Mouse (Mus musculus) telencephalon, adult 2 months (tissue): ENCODE data around the gene Vmn1r89.

Experiments used
- DNase-seq: peaks from one replicate; pipeline ENCODE4 v3.0.0-alpha.2; 2011; ENCODE audit warnings: low read depth, low spot score

The Vmn1r89 gene

DNA sequence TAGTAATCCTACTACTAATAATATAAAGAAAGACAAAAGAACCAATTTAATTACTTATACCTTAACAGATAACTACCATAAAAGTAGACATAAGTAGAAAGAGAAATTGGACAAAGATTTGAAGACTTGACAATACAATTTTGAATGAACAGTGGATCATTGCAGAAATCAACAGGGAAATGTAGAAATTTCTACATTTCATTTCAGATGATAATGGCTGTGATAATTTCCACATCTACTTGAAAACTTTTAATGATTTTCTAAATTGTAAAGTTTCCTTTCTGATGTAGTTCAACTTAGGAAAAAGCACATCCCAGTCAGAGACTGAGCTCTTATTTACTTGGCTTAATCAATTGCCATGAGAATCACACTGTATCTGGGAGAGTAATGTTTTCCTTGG lies at the start of gene Vmn1r89:
Gene Vmn1r89, plus strand, starts transcription at position 301 of the 400 bp plus-strand sequence.
- no peak for DNase-seq

DNA sequence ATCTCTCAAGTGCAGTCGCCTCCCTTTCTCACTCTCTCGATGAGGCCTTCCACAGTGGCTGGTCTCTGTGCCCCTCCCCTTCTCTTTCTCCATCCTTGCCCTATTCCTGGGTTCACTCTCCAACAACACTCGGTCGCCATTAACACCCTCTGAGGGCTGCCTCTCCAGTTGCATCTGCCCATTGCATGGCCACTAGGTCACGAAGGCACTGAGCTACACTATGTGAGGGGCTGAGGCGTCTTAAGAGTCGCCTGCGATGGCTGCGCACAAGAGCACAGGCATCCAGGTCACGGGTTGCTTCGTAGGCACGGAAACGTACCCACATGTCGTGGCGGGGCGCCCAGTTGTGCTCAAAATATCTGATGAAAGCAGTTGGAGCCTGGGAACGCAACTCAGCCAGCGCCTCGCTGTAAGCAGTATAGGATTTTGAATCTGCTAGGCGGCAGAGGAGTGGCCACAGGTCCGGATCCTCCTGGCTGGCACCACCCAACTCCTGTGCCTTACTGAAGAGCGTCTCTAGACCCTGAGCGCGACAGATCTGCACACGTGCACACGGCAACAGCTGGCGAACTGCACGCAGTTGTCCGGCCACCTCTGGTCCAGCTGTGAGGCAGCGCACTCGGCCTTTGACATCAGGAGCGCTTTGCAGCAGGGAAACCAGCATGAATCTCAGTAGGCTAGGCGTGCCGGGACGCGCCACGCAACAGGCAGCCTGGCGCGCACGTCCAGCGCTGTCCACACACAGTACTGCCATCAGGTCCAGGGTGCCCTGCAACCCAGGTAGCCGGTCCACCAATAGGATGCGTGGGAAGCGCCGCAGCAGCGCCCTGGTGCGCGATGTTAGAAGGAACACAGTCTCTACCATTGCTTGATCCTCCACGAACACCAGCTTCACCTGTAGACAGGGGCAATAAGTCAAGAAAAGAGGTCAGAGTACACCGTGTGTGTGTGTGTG lies 48.2 kb downstream of the Vmn1r89 start:
- DNase-seq: no peak

DNA sequence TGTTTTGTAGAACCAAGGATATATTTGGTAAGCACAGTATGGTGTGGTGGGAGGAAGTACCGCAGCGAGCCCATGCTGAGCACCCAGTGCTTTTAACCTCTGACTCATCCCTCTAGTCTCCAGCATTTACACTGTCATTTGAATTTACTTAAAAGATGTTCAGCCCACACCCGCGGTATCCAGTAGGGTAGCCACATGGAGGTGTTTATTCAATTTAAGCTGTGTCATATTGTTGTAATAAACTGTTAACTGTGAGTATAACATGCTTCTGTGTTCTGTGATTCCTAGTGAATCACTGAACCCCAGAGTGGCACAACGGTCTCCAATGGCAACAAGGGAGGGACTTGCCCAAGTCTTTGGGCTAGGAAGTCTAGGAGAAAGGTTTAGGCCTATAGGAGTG lies 51.0 kb downstream of the Vmn1r89 start:
- DNase-seq: no peak

DNA sequence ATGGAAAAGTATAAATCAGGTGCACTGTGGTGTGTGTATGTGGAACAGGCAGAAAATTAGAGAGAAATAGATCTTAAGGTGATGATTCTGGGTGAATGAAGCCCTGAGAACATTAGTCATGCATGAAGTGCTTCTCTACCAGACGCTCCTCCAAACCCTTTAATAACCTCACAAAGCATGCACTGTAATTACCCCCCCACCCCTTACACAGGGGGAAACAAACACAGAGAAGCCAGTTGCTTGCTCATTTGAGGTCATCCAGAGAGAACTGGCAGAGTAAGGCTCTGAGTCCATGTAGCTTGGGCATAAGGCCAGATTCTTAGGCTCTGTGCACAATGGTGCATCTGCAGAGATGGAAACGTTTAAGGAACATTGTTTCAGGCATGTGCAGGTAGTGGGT lies 51.6 kb downstream of the Vmn1r89 start:
- no peak for DNase-seq

DNA sequence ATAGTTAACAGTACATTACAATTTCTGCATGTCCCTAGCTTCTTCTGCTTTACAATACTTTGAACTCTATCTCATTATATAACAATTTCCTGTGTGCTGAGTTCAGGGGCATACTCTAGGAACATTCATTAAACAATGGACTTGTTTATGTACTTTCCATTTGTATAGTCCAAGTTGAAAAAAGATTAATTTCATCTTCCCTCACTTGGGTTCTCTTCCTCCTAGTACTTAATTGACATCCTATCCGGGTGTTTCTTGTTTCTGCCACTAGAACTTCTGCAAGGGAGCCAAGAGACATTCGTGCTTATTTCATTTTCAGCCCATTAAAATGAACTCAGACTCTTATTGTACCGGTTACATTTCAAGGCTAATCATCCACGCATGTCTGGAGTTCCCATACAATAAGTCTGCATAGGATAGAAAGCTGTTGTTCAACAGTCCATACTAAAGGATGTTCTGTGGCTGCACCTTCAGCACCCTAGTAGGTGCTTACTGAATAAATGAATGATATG lies 56.0 kb downstream of the Vmn1r89 start:
- no peak for DNase-seq

DNA sequence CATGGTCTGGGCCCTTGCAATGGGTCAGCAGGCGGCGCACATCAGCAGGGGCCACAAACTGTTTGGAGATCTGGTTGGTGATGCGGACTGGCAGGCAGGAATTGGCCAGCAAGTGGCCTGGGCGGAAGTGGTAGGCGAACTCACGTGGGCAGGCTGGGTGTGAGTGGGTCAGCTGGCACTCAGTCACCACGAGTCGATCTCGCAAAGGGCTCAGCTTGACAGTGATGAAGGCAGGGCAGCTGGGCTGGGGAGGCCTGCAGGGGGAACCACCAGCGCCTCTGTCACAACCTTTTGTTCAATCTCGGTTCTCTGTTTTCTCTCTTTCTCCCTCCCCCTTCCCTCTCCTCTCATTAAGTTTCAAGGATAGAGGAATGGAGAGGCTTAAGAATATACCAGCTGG lies 56.6 kb downstream of the Vmn1r89 start:
- DNase-seq: no peak
